Mouse (Mus musculus): ENCODE measurements around the gene Ptcd1.
"Not testable (repeated sequence)": the region's sequence is repeated elsewhere in the genome, so short reads cannot be mapped to it uniquely, and the experiment has no call there.

Gene Ptcd1

DNA sequence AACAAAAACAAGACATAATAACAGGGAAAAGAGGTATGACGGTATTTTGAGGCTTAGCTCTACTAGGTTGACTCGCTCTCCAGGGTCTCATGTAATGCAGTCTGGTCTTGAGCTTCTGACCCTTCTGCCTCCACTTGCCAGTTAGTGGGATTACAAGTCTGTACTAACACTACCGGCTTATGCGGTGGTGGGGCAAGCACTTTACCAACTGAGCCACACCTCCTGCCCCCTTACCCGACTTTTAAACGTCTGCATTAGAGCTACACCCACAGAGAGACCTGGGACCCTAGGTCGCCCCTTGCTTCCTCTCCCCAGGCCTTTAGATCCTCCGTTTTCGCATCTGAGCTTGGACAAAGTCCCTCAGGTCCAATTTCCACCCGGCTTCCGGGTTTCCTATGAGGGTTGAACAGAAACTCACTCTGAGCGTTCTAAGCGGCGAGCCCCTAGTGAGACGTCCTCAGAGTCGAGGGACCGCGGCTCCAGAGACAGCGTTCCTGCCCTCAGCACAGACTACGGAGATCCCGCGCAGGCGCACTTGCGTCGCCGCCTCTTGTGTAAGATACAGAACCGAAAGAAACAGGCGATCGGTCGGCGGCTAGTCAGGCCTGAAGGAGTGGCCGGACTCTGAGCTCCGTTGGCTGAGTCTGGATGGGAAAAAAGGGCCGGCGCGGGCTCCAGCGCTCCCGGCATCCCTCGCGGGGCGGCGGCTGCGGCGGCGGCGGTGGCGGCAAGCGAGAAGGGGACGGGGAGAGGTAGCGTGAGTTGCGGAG is at the start of gene Ptcd1, which contains the start of gene Cpsf4:
TSS of gene Ptcd1 (minus strand) at position 573 of the 770 bp plus-strand sequence.
TSS of gene Cpsf4 (plus strand) at position 678 of the 770 bp plus-strand sequence.
- DNase-seq, result peak; percentile 95 to 98

DNA sequence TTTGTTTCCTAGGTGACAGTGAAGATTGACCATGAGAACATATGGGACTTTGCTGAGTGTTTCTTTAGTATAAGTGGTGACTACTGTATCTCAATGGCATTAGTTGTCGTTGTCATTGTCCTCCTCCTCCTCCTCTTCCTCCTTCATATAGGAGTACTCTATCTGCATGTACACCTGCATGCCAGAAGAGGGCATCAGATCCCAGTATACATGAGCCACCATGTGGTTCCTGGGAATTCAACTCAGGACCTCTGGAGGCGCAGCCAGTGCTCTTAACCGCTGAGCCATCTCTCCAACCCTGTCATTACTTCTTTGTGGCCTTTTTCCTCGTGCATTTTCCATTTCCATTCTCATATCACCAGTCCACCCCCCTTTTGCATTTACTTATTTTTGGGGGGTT is 47.8 kb upstream of the Ptcd1 start:
- DNase-seq, result no peak

DNA sequence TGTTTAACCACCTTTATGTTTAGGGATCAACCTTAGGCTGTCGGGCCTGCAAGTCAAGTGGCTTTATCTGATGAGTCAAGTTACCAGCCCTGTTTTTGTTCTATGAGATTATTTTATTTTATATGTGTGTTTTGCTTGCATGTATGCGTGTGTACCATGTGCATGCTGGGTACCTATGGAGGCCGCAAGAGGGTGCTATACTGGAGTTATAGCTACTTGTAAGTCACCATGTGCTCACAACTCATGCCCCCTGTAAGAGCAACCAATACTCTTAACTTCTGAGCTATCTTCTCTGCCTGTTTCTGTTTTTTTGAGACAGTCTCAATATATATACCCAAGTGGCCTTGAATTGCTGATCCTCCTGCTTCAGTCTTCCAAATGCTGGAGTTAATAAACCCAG is 46.6 kb upstream of the Ptcd1 start:
- DNase-seq, result no peak

DNA sequence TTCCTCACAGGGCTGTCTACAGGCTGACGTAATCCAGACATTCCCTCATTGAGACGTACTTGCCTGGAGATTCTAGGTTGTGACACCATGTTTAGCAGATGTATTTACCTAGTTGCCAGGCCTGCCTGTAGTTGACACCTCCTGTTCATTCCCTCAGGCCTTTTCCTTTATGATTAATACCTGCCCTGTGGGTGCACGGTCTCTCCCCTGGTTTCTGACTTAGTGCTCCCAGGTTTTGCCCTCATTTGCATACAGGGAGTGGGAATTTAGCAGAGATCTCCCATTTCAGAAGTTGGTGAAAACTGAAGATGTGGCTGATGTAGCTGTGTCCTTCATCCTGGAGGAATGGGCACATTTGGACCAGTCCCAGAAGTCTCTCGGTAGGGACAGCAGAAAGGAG is 45.3 kb upstream of the Ptcd1 start:
- no peak for DNase-seq

- DNase-seq, result no peak
These were observed 44.4 kb upstream of the Ptcd1 start for GRCm38 (mm10) chr5:145211340-145211739.

GRCm38 (mm10) chr5:145208391-145208790 is 41.5 kb upstream of the Ptcd1 start:
- DNase-seq, result not testable (repeated sequence)

- no peak for DNase-seq
These were observed 41.0 kb upstream of the Ptcd1 start for GRCm38 (mm10) chr5:145207954-145208353.

GRCm38 (mm10) chr5:145207385-145207784 is 40.5 kb upstream of the Ptcd1 start:
- no peak for DNase-seq

DNA sequence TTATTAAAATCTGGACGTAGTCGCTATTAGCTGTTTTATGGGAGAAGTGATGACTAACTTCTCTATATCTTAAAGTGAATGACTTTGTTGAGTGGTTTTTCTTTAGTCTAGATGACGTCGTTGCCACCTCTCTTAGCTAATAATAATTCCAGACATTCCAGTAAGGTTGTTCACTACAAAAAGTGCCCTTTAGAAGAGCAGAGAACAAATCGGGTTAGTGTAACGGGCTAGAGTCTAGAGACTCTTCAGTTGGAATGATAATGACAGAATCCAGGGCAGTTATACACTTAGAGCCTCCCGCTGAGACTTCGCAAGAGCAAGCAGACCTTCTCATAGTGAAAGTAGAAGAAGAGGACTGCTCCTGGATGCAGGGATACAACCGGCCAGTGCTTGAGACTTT is 38.1 kb upstream of the Ptcd1 start:
- no peak for DNase-seq

DNA sequence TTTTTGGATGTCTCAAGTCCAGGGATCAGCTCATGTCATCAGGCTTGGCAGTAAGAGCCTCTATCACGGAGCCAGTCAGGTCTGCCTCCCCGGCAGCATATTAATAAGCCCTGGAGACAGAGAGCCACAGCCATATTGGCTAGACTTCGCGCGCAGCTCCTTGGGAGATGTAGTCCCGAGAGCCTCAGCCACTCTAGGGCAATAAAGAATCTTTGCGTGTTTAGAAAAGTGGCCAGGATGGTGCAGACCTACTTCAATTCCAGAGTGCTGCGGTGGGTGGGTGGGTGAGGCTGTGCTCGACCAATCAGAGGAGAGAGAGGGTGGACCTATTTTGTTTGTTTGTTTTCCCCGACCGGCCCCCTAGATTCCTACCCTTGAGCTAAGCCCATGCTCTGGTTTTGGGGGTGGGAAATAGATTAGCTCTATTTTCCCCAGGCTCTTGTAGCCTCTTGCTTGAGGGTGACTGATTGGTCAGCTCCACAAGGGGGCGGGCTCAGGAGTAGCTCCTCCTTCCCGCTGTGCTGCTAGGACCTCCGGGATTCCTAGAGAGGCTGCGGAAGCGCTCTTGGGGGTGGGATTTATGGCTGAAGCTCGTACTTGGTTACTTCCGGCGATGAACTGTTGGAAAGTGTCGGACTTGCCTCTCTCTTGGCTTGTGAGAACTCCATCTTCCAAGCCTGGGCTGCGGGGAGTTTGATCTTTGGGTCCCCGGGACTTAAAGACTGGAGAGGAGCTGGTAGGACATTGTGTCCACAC is 37.2 kb upstream of the Ptcd1 start, which contains the start of gene Zkscan5:
TSS of gene Zkscan5 (plus strand) at position 627 of the 756 bp plus-strand sequence.
- peak; percentile 92 for DNase-seq

GRCm38 (mm10) chr5:145202446-145202845 is 35.5 kb upstream of the Ptcd1 start:
- no peak for DNase-seq

DNA sequence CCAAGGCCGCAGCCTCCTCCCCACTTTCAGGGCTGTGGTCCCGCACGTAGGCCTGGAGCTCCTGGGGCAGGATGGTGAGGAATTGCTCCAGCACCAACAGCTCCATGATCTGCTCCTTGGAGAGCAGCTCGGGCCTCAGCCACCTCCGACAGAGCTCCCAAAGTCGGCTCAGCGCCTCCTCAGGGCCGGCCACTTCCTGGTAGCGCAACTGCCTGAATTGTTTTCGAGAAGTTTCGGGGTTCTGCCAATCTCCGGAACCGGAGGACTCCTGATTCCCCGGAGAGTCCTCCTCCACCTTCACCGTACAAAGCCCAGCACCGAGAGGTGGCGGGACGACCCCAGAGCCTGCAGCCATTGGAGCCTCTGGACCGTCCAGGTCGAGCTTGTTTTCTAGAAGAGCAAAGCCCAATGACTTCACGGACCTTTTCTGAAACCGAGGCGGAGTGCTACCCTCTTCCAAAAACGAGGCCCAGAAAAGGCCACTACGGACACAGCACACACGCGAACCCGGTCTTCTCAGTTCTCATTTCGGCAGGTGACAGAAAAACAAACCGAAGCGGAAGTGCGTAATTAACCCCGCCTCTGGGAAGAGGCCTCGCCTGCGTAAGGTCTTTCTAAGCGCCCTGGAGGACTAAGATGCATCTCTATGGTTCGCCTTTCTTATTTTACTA is 34.5 kb upstream of the Ptcd1 start, which contains the start of gene Zkscan14:
TSS of gene Zkscan14 (minus strand) at position 548 of the 671 bp plus-strand sequence.
- peak; percentile 62 to 74 for DNase-seq

- DNase-seq, result no peak
These were observed 33.5 kb upstream of the Ptcd1 start for GRCm38 (mm10) chr5:145200387-145200786.

DNA sequence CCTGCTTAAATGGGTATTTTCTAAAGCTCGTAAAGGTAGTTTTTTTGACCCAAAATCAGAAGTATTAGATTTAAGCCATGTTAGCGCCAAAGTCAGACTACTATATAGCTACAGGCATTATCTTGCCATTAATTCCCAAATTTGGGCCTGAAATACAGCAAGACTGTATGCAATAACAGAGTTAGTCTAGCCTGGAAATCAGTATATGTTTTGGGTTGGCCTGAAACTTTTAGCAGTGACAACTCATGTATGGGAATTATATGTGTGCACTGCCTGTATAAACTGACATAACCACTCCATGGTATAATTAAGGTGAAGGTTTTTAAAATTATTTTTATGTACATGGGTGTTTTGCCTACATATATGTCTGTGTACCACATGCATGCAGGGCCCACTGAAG is 25.1 kb upstream of the Ptcd1 start, which contains the start of gene Atp5j2:
TSS of gene Atp5j2 (minus strand) at position 101 of the 400 bp plus-strand sequence.
- DNase-seq, result no peak

GRCm38 (mm10) chr5:145190875-145191798 is 24.2 kb upstream of the Ptcd1 start:
- peak; percentile 76 to 90 for DNase-seq

DNA sequence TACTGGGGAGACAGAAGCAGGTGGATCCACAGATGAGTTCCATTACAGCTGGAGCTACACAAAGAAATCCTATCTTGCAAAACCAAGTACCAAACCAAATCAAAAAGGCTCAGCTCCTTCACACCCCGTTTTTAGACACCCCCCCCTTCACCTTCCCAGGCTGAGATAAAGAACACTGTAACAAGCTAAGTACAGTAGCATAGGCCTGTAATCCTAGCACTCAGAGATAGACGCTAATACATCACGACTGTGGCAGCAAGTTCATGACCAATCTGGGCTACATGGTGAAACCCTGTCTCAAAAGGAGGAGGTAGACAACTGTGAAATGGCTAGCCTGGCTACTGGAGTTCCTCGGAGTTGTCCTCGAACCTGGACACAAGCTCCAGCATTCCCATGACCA is 23.5 kb upstream of the Ptcd1 start:
- DNase-seq, result no peak

DNA sequence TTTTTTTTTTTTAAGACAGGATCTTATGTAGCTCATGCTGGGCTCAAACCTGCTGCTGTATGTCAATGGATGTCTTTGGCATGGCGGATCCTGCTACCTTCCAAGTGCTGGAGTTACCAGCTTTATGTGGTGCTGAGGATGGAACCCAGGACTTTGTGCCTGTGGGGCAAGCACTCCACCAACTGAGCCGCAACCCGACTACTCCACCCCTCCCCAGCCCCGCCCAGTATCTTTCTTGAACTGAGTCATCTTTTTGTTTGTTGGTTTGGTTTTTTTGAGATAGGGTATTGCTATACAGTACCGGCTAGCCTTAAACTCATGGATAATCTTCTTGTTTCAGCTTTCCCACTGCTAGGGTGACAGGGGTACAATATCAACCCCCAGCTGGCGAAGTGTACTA is 22.5 kb upstream of the Ptcd1 start:
- DNase-seq, result no peak

- DNase-seq, result no peak
These were observed 18.3 kb upstream of the Ptcd1 start for GRCm38 (mm10) chr5:145185244-145185643.

- no peak for DNase-seq
These were observed 11.6 kb upstream of the Ptcd1 start for GRCm38 (mm10) chr5:145178461-145178980.

DNA sequence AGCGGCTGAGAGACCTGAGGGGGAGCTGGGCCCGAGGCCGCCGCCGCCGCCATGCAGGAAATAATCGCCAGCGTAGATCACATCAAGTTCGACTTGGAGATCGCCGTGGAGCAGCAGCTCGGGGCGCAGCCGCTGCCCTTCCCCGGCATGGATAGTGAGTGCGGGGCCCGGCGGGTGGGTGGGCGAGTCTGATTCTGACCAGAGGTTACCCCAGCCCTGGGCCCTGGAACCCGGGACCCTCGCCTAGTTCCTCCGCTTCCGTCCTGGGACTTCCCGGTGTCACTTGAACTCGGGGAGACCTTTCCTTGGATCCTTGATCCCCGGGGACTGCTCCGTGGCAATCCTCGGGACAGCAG is 376 bp upstream of the Ptcd1 start:
- no peak for DNase-seq

DNA sequence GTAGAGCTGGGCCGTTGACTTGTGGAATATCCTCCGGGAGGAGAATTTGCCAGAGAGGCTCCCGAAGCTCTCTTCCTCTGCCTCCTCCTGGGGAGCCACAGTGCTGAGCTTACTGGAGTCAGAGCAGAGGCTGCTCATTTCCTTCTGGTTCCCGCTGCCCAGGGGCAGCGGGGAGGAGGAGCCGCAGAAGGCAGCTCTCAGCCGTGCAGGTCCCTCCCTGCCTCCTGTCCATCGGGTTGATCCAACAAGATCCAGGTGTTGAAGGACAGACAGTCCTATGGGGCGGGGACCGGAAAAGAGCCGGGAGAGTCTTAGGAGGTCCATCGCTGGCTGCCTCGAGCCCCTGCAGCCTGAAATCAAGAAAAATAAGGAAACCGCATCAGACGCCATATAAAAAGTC is 1.7 kb downstream of the Ptcd1 start:
- DNase-seq, result no peak

DNA sequence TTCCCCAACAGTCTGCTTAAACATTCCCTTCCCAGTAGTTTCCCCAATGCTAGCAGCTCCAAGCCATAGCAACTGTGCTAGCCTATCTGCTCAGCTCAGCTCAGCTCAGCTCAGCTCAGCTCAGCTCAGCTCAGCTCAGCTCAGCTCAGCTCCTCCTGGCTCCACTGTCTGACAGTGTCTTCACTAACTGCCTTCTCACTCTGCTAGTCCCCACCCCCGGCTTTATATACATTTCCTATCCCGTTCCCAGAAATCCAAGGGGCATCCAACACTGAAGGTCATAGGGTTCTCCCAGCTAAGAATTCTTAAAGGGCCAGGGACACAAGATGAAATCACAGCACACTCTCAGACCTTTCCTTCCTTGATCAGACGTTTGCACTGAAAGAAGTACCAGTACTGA is 2.2 kb downstream of the Ptcd1 start:
- no peak for DNase-seq

Data from spleen, adult 18-20 months (tissue).